Mouse (Mus musculus) heart, postnatal 0 days (tissue): ENCODE measurements around the gene Ntrk3. TPM values are rescaled to one million over a fixed set of nuclear protein-coding genes. Genes with fewer than 3 reads are reported as not detected.

ENCODE experiments used
- ATAC-seq: fragments of 200-750 bp; cut with Nextera tagmentation; 2 replicates; pipeline ENCODE4 v1.8.0; 2017; ENCODE audit warnings: low read depth, moderate number of reproducible peaks, moderate library complexity; ENCODE audit not compliant: insufficient read depth
- DNase-seq: peaks from one replicate; pipeline ENCODE4 v3.0.0-alpha.2; 2016; ENCODE audit warnings: low spot score
- H3K27ac ChIP-seq: fragments of 300-500 bp; sonication (generic); 2 replicates; pipeline ENCODE4 v1.5.1; 2014; ENCODE audit warnings: low read depth, mild to moderate bottlenecking
- H3K27me3 ChIP-seq: fragments of 300-500 bp; sonication (generic); 2 replicates; pipeline ENCODE4 v1.6.1; 2014; ENCODE audit warnings: low read length, mixed read lengths; ENCODE audit not compliant: control insufficient read depth, insufficient read depth
- H3K36me3 ChIP-seq: fragments of 300-500 bp; sonication (generic); replicated peaks from 2 replicates; pipeline ENCODE4 v1.6.1; 2014; ENCODE audit warnings: low read length, mixed read lengths; ENCODE audit not compliant: control insufficient read depth, insufficient read depth
- H3K4me1 ChIP-seq: fragments of 300-500 bp; sonication (generic); 2 replicates; pipeline ENCODE4 v1.6.1; 2014; ENCODE audit warnings: antibody characterized with exemption; ENCODE audit not compliant: control insufficient read depth, insufficient read depth
- H3K4me2 ChIP-seq: fragments of 300-500 bp; sonication (generic); 2 replicates; pipeline ENCODE4 v1.6.1; 2014; ENCODE audit warnings: low read depth, mild to moderate bottlenecking, low read length, moderate library complexity
- H3K4me3 ChIP-seq: fragments of 300-500 bp; sonication (generic); 2 replicates; pipeline ENCODE4 v1.5.1; 2014; ENCODE audit warnings: low read depth, low read length
- H3K9ac ChIP-seq: fragments of 300-500 bp; sonication (generic); replicated peaks from 2 replicates; pipeline ENCODE4 v1.6.1; 2014; ENCODE audit warnings: low read depth, low read length, mixed read lengths
- H3K9me3 ChIP-seq: fragments of 300-500 bp; sonication (generic); replicated peaks from 2 replicates; pipeline ENCODE4 v1.6.1; 2016; ENCODE audit warnings: low read length; ENCODE audit not compliant: control insufficient read depth
- CTCF ChIP-seq: IDR thresholded peaks from 2 replicates; pipeline ENCODE4 v1.5.1; 2016; ENCODE audit warnings: antibody characterized with exemption, control low read depth, low read depth
- EP300 ChIP-seq: IDR thresholded peaks from 2 replicates; pipeline ENCODE4 v1.6.1; 2016; ENCODE audit warnings: antibody characterized with exemption, low read depth
- WGBS: fragments of 180-500 bp; shearing (Covaris S2); extraction: QIAGEN DNeasy Blood & Tissue Kit; methylation state at CpG from one replicate; pipeline ENCODE4 v1.1.7; 2014; 5-methylcytosine and 5-hydroxymethylcytosine counted together
- polyA plus RNA-seq: library from polyadenylated mRNA; unstranded; fragments of >200 nt; fragmentation: Nextera tagmentation; extraction: Ambion mirVana; gene quantifications from 2 replicates; pipeline ENCODE4 v1.2.1, GENCODE M21; 2015
- total RNA-seq: library from RNA; depleted of rRNA; stranded (reverse); fragments of >200 nt; gene quantifications from 2 replicates; pipeline ENCODE4 v1.2.3, GENCODE M21; 2014; ENCODE audit warnings: low replicate concordance

Ntrk3 gene
- total and polyA plus RNA-seq, 2 experiments from 2014 or later = 1.1 to 4.2 TPM

GRCm38 (mm10) chr7:78719795-78720460 is 17.9 kb downstream of the Ntrk3 start:
- no peak overlapping the region for H3K9ac ChIP-seq
- no peak overlapping the region for H3K4me2 ChIP-seq
- H3K27ac ChIP-seq = peak overlapping the region; percentile 71; the same call in 1 of the 2 replicates
- H3K4me1 ChIP-seq = no peaks in the 10 kb centered on the region
- no peaks in the 10 kb centered on the region for H3K36me3 ChIP-seq
- H3K4me3 ChIP-seq = no peak overlapping the region
- DNase-seq (no peak), ATAC-seq (no peak)
- WGBS = 74% methylated on average over 7 of the region's 7 CpGs
- no peaks in the 10 kb centered on the region for H3K9me3 ChIP-seq
- no peaks in the 10 kb centered on the region for H3K27me3 ChIP-seq
- TF ChIP-seq EP300 (no peak), CTCF (no peak)

GRCm38 (mm10) chr7:78719117-78719516 is 18.7 kb downstream of the Ntrk3 start:
- Histone ChIP-seq H3K27me3 (no peaks in the 10 kb centered on the region), H3K4me1 (no peaks in the 10 kb centered on the region), H3K9me3 (no peaks in the 10 kb centered on the region), H3K27ac (peak overlapping the region; percentile 71; the same call in 1 of the 2 replicates), H3K4me3 (no peak overlapping the region), H3K4me2 (no peak overlapping the region), H3K36me3 (no peaks in the 10 kb centered on the region), H3K9ac (no peak overlapping the region)
- no peak for TF ChIP-seq EP300
- TF ChIP-seq CTCF = no peak
- 43% methylated on average over 4 of the region's 5 CpGs for WGBS
- no peak for DNase-seq
- ATAC-seq = no peak

GRCm38 (mm10) chr7:78718191-78718609 is 19.6 kb downstream of the Ntrk3 start:
- H3K9me3 ChIP-seq = no peaks in the 10 kb centered on the region
- H3K4me3 ChIP-seq = no peak overlapping the region
- peak overlapping the region; percentile 46; the same call in 1 of the 2 replicates for H3K27ac ChIP-seq
- ATAC-seq = no peak
- no peaks in the 10 kb centered on the region for H3K36me3 ChIP-seq
- H3K27me3 ChIP-seq = no peaks in the 10 kb centered on the region
- H3K4me1 ChIP-seq = no peaks in the 10 kb centered on the region
- no peak overlapping the region for H3K4me2 ChIP-seq
- DNase-seq = no peak
- no peak for TF ChIP-seq CTCF
- no peak for TF ChIP-seq EP300
- H3K9ac ChIP-seq = no peak overlapping the region
- 62% methylated on average over 8 of the region's 8 CpGs for WGBS

GRCm38 (mm10) chr7:78707708-78708107 is 30.1 kb downstream of the Ntrk3 start:
- no peaks in the 10 kb centered on the region for H3K27me3 ChIP-seq
- no peak overlapping the region for H3K27ac ChIP-seq
- DNase-seq = no peak
- no peaks in the 10 kb centered on the region for H3K9me3 ChIP-seq
- WGBS = 51% methylated on average over 7 of the region's 7 CpGs
- H3K9ac ChIP-seq = no peak overlapping the region
- H3K4me1 ChIP-seq = no peaks in the 10 kb centered on the region
- no peak overlapping the region for H3K4me3 ChIP-seq
- H3K4me2 ChIP-seq = no peak overlapping the region
- no peak for TF ChIP-seq EP300
- no peaks in the 10 kb centered on the region for H3K36me3 ChIP-seq
- ATAC-seq = no peak

GRCm38 (mm10) chr7:78707122-78707521 is 30.7 kb downstream of the Ntrk3 start:
- DNase-seq = no peak
- 62% methylated on average over 3 of the region's 3 CpGs for WGBS
- ATAC-seq = no peak
- no peaks in the 10 kb centered on the region for H3K36me3 ChIP-seq
- H3K4me1 ChIP-seq = no peaks in the 10 kb centered on the region
- no peak overlapping the region for H3K27ac ChIP-seq
- no peaks in the 10 kb centered on the region for H3K27me3 ChIP-seq
- no peak overlapping the region for H3K9ac ChIP-seq
- H3K9me3 ChIP-seq = no peaks in the 10 kb centered on the region
- no peak overlapping the region for H3K4me2 ChIP-seq
- no peak overlapping the region for H3K4me3 ChIP-seq
- TF ChIP-seq EP300 = no peak
- no peak for TF ChIP-seq CTCF

- DNase-seq (no peak), ATAC-seq (no peak)
- Histone ChIP-seq H3K9ac (no peak overlapping the region), H3K27me3 (no peaks in the 10 kb centered on the region), H3K9me3 (no peaks in the 10 kb centered on the region), H3K27ac (no peak overlapping the region), H3K4me2 (no peak overlapping the region), H3K4me1 (no peaks in the 10 kb centered on the region), H3K36me3 (no peaks in the 10 kb centered on the region), H3K4me3 (no peak overlapping the region)
- 34% methylated on average over 6 of the region's 6 CpGs for WGBS
- TF ChIP-seq CTCF (no peak), EP300 (no peak)
Measured at GRCm38 (mm10) chr7:78702676-78703075, 35.1 kb downstream of the Ntrk3 start.
